Mouse (Mus musculus) CH12.LX (cell line): Measurements from ENCODE around the gene Nexn. TPM values are rescaled to one million over a fixed set of nuclear protein-coding genes. Genes with fewer than 3 reads are reported as not detected.
A peak's percentile ranks its signal among the peaks of the same experiment; 100 is the strongest.

ENCODE experiments used
- DNase-seq: peaks from one replicate; pipeline ENCODE4 v3.0.0-alpha.2; 2013; ENCODE audit errors: extremely low read depth
- H3K27ac ChIP-seq: 2 replicates; pipeline ENCODE4 v1.5.1; 2012; ENCODE audit warnings: low read depth, mild to moderate bottlenecking, control low read depth, moderate library complexity; ENCODE audit not compliant: insufficient read depth
- H3K27me3 ChIP-seq: replicated peaks from 2 replicates; pipeline ENCODE3; 2012; ENCODE audit warnings: inconsistent platforms
- H3K36me3 ChIP-seq, 2 experiments: replicated peaks in 1 of 2; 2 replicates each; pipeline versions ENCODE3 to v1.6.1; 2012; ENCODE audit warnings: inconsistent platforms in 1 of 2, low read length in 1 of 2, mild to moderate bottlenecking in 1 of 2, mixed read lengths in 1 of 2, moderate library complexity in 1 of 2; ENCODE audit not compliant: control insufficient read depth in 1 of 2, insufficient read depth in 1 of 2
- H3K4me1 ChIP-seq, 2 experiments: 2 replicates each; pipeline ENCODE4 v1.6.1; 2012; ENCODE audit warnings: inconsistent platforms in 1 of 2, moderate library complexity in 1 of 2; ENCODE audit not compliant: insufficient read depth in 2 of 2, control insufficient read depth in 1 of 2
- H3K4me2 ChIP-seq: 2 replicates; pipeline ENCODE4 v1.6.1; 2012; ENCODE audit warnings: low read depth, mild to moderate bottlenecking, control low read depth; ENCODE audit not compliant: poor library complexity, insufficient read depth, severe bottlenecking
- H3K4me3 ChIP-seq, 3 experiments: fragments of 150-350 bp in 1 of 3; sonication (generic) in 1 of 3; replicated peaks in 1 of 3; 2 replicates each; pipeline versions ENCODE3 to v1.5.1; 2011 to 2012; ENCODE audit warnings: low read depth in 2 of 3, low read length in 2 of 3, mild to moderate bottlenecking in 2 of 3, moderate library complexity in 2 of 3, control low read depth in 1 of 3, improper control_type of control experiment in 1 of 3, inconsistent platforms in 1 of 3, mixed read lengths in 1 of 3; ENCODE audit not compliant: poor library complexity in 1 of 3
- H3K79me2 ChIP-seq: replicated peaks from 2 replicates; pipeline ENCODE4 v1.6.1; 2012; ENCODE audit warnings: mild to moderate bottlenecking, moderate library complexity; ENCODE audit not compliant: control insufficient read depth, poor library complexity, insufficient read depth, severe bottlenecking; ENCODE audit errors: extremely low read depth
- H3K9ac ChIP-seq: 2 replicates; pipeline ENCODE4 v1.6.1; 2012; ENCODE audit warnings: low read depth, mild to moderate bottlenecking, control low read depth, moderate library complexity; ENCODE audit not compliant: insufficient read depth
- H3K9me3 ChIP-seq: replicated peaks from 2 replicates; pipeline ENCODE3; 2012; ENCODE audit warnings: low read length, inconsistent platforms, mixed read lengths
- BHLHE40 ChIP-seq: IDR thresholded peaks from 2 replicates; pipeline ENCODE4 v1.6.1; 2011; ENCODE audit warnings: mild to moderate bottlenecking, low read depth, low read length, improper control_type of control experiment
- CHD1 ChIP-seq: IDR thresholded peaks from 2 replicates; pipeline ENCODE4 v1.6.1; 2012; ENCODE audit warnings: low read depth, low read length, improper control_type of control experiment, inconsistent platforms
- CHD2 ChIP-seq: IDR thresholded peaks from 2 replicates; pipeline ENCODE4 v1.6.1; 2011; ENCODE audit warnings: low read length, improper control_type of control experiment
- CTCF ChIP-seq, 2 experiments: IDR thresholded peaks in 1 of 2; conservative IDR thresholded peaks in 1 of 2; 2 replicates each; pipeline ENCODE4 v1.5.1; 2011 to 2012; ENCODE audit warnings: low read depth in 2 of 2, low read length in 2 of 2, improper control_type of control experiment in 1 of 2, inconsistent platforms in 1 of 2, mild to moderate bottlenecking in 1 of 2, moderate library complexity in 1 of 2
- E2F4 ChIP-seq: IDR thresholded peaks from 2 replicates; pipeline ENCODE4 v1.6.1; 2011; ENCODE audit warnings: low read depth, low read length, improper control_type of control experiment; ENCODE audit not compliant: insufficient replicate concordance
- EP300 ChIP-seq: IDR thresholded peaks from 2 replicates; pipeline ENCODE4 v1.6.1; 2011; ENCODE audit warnings: low read length, improper control_type of control experiment
- ETS1 ChIP-seq: conservative IDR thresholded peaks from 2 replicates; pipeline ENCODE4 v1.6.1; 2012; ENCODE audit warnings: low read depth, mild to moderate bottlenecking, inconsistent platforms, low read length, improper control_type of control experiment, moderate library complexity
- HCFC1 ChIP-seq: IDR thresholded peaks from 2 replicates; pipeline ENCODE4 v1.6.1; 2012; ENCODE audit warnings: low read depth, mild to moderate bottlenecking, inconsistent platforms, low read length, improper control_type of control experiment
- IRF4 ChIP-seq: IDR thresholded peaks from 2 replicates; pipeline ENCODE4 v1.6.1; 2014; ENCODE audit warnings: low read depth, mild to moderate bottlenecking, inconsistent platforms, low read length, improper control_type of control experiment
- JUND ChIP-seq: conservative IDR thresholded peaks from 2 replicates; pipeline ENCODE4 v1.6.1; 2011; ENCODE audit warnings: low read depth, low read length, improper control_type of control experiment
- KAT2A ChIP-seq: IDR thresholded peaks from 2 replicates; pipeline ENCODE4 v1.6.1; 2012; ENCODE audit warnings: low read length, improper control_type of control experiment, inconsistent platforms; ENCODE audit not compliant: insufficient replicate concordance
- MAFK ChIP-seq: IDR thresholded peaks from 2 replicates; pipeline ENCODE4 v1.6.1; 2011; ENCODE audit warnings: low read length, improper control_type of control experiment; ENCODE audit not compliant: insufficient replicate concordance
- MAX ChIP-seq: IDR thresholded peaks from 2 replicates; pipeline ENCODE4 v1.6.1; 2011; ENCODE audit warnings: low read length, improper control_type of control experiment
- MAZ ChIP-seq: IDR thresholded peaks from 2 replicates; pipeline ENCODE4 v1.6.1; 2012; ENCODE audit warnings: low read depth, mild to moderate bottlenecking, inconsistent platforms, low read length, improper control_type of control experiment, moderate library complexity
- MEF2A ChIP-seq: IDR thresholded peaks from 2 replicates; pipeline ENCODE4 v1.6.1; 2014; ENCODE audit warnings: low read depth, mild to moderate bottlenecking, inconsistent platforms, low read length, improper control_type of control experiment, borderline replicate concordance
- MXI1 ChIP-seq: IDR thresholded peaks from 2 replicates; pipeline ENCODE4 v1.6.1; 2011; ENCODE audit warnings: mild to moderate bottlenecking, low read depth, low read length, improper control_type of control experiment
- MYC ChIP-seq: IDR thresholded peaks from 2 replicates; pipeline ENCODE4 v1.6.1; 2011; ENCODE audit warnings: low read depth, mild to moderate bottlenecking, improper control_type of control experiment, low read length
- NELFE ChIP-seq: IDR thresholded peaks from 2 replicates; pipeline ENCODE4 v1.6.1; 2011; ENCODE audit warnings: low read depth, low read length, improper control_type of control experiment
- NRF1 ChIP-seq: IDR thresholded peaks from 2 replicates; pipeline ENCODE4 v1.6.1; 2014; ENCODE audit warnings: low read depth, mild to moderate bottlenecking, inconsistent platforms, low read length, improper control_type of control experiment, moderate library complexity
- POLR2A ChIP-seq: IDR thresholded peaks from 2 replicates; pipeline ENCODE4 v1.6.1; 2011; ENCODE audit warnings: low read depth, mild to moderate bottlenecking, improper control_type of control experiment, low read length
- POLR2AphosphoS2 ChIP-seq: IDR thresholded peaks from 2 replicates; pipeline ENCODE4 v1.6.1; 2011; ENCODE audit warnings: low read depth, low read length, improper control_type of control experiment
- RAD21 ChIP-seq: IDR thresholded peaks from 2 replicates; pipeline ENCODE4 v1.6.1; 2011; ENCODE audit warnings: low read depth, mild to moderate bottlenecking, low read length, improper control_type of control experiment, moderate library complexity
- RCOR1 ChIP-seq: conservative IDR thresholded peaks from 2 replicates; pipeline ENCODE4 v1.6.1; 2012; ENCODE audit warnings: low read depth, mild to moderate bottlenecking, inconsistent platforms, low read length, improper control_type of control experiment
- SIN3A ChIP-seq: IDR thresholded peaks from 2 replicates; pipeline ENCODE4 v1.6.1; 2012; ENCODE audit warnings: low read length, improper control_type of control experiment, inconsistent platforms
- TBP ChIP-seq: conservative IDR thresholded peaks from 2 replicates; pipeline ENCODE4 v1.6.1; 2011; ENCODE audit warnings: low read depth, low read length, improper control_type of control experiment
- TCF12 ChIP-seq: IDR thresholded peaks from 2 replicates; pipeline ENCODE4 v1.6.1; 2014; ENCODE audit warnings: low read depth, mild to moderate bottlenecking, inconsistent platforms, low read length, improper control_type of control experiment
- USF1 ChIP-seq: IDR thresholded peaks from 2 replicates; pipeline ENCODE4 v1.6.1; 2014; ENCODE audit warnings: low read depth, mild to moderate bottlenecking, inconsistent platforms, low read length, improper control_type of control experiment
- ZKSCAN1 ChIP-seq: IDR thresholded peaks from 2 replicates; pipeline ENCODE4 v1.6.1; 2012; ENCODE audit warnings: low read depth, inconsistent platforms, low read length, improper control_type of control experiment, borderline replicate concordance
- ZMIZ1 ChIP-seq: IDR thresholded peaks from 2 replicates; pipeline ENCODE4 v1.6.1; 2012; ENCODE audit warnings: low read depth, mild to moderate bottlenecking, inconsistent platforms, low read length, improper control_type of control experiment
- ZNF384 ChIP-seq: IDR thresholded peaks from 2 replicates; pipeline ENCODE4 v1.6.1; 2012; ENCODE audit warnings: low read depth, low read length, improper control_type of control experiment, inconsistent platforms
- dilution Hi-C: fragments of 300-500 bp; cut with MboI; formaldehyde crosslinking; loops from 2 replicates; pipeline ENCODE4 v1.14.3; 2020; ENCODE audit warnings: low sequenced_read_pairs; ENCODE audit not compliant: extremely low pct_unique_long_range_greater_than_20kb, extremely low pct_ligation_motif_present
- in situ Hi-C: fragments of 300-500 bp; cut with MboI; formaldehyde crosslinking; loops from 3 replicates; pipeline ENCODE4 v1.14.3; 2019; ENCODE audit warnings: low sequenced_read_pairs, low pct_ligation_motif_present, low pct_unique_long_range_greater_than_20kb, mixed read lengths
- polyA plus RNA-seq: library from polyadenylated mRNA; unstranded; fragments of >175 nt; gene quantifications from 2 replicates; pipeline ENCODE4 v1.2.1, GENCODE M21; 2012; ENCODE audit warnings: low read depth; ENCODE audit not compliant: insufficient read length
- total RNA-seq, 2 experiments: library from RNA; depleted of rRNA; stranded (reverse); fragments of 300-350 nt in 1 of 2; fragments of >200 nt in 1 of 2; gene quantifications; 2 replicates each; pipeline ENCODE4 v1.2.3; 2012 to 2014

The Nexn gene
- total and polyA plus RNA-seq, 3 experiments = 0.08 to 0.17 TPM; not detected in 1

GRCm38 (mm10) chr3:152193177-152193576 lies 73.0 kb downstream of the Nexn start:
- no peak for DNase-seq
- in situ Hi-C loops (loop anchor here (5.0 kb wide), 1 partner anchor 71 kb away; no protein-coding TSS in a partner anchor), dilution Hi-C loops (no loop called here)
- H3K27me3 ChIP-seq = peaks cover 2% of the 10 kb centered on the region
- peak overlapping the region; percentile 99 for H3K9ac ChIP-seq
- peaks cover 0 to 3% of the 10 kb centered on the region in 2 experiments for H3K36me3 ChIP-seq
- peaks cover 11 to 45% of the 10 kb centered on the region in 2 experiments for H3K4me1 ChIP-seq
- H3K9me3 ChIP-seq = no peaks in the 10 kb centered on the region
- H3K79me2 ChIP-seq = peaks cover 19% of the 10 kb centered on the region
- no peak overlapping the region; the same call in 1 of the 2 replicates for H3K27ac ChIP-seq
- peak overlapping the region; percentile 62 to 70 (median 64) for H3K4me3 ChIP-seq
- peak overlapping the region; percentile 91 for H3K4me2 ChIP-seq
- TF ChIP-seq ZNF384 (peak; percentile 67), POLR2AphosphoS2 (no peak), SIN3A (0 out of 2 replicates have a peak, but pooled peaks have one; percentile 7), USF1 (no peak)

- Histone ChIP-seq H3K4me1 (peaks cover 9 to 43% of the 10 kb centered on the region in 2 experiments), H3K27ac (peak overlapping the region; percentile 14; the same call in 1 of the 2 replicates), H3K9ac (peak overlapping the region; percentile 99), H3K9me3 (no peaks in the 10 kb centered on the region), H3K36me3 (peaks cover 0 to 3% of the 10 kb centered on the region in 2 experiments), H3K79me2 (peaks cover 22% of the 10 kb centered on the region), H3K4me2 (peak overlapping the region; percentile 47), H3K4me3 (peak overlapping the region; percentile 62 to 89 (median 70)), H3K27me3 (peaks cover 2% of the 10 kb centered on the region)
- in situ Hi-C loops (loop anchor here (5.0 kb wide), 1 partner anchor 70 kb away; no protein-coding TSS in a partner anchor), dilution Hi-C loops (no loop called here)
- DNase-seq = peak; percentile 68
- TF ChIP-seq SIN3A (0 out of 2 replicates have a peak, but pooled peaks have one; percentile 27), POLR2AphosphoS2 (no peak), RAD21 (no peak), RCOR1 (no peak), NELFE (peak; percentile 55; the same call in 1 of the 2 replicates), MAZ (peak; percentile 88), JUND (no peak), CTCF (conservative IDR thresholded peaks at IDR 0.05 in 1 of 2, IDR thresholded peaks at IDR 0.05 in 1 of 2; ENCODE audit: low read depth in 2 of 2, low read length in 2 of 2) (no peak; a peak in 1 of 4 replicates), TCF12 (0 out of 2 replicates have a peak, but pooled peaks have one; percentile 44), MAFK (no peak), CHD2 (no peak), MAX (0 out of 2 replicates have a peak, but pooled peaks have one; percentile 27), ZNF384 (no peak), E2F4 (no peak), CHD1 (peak; percentile 78), ZMIZ1 (no peak), HCFC1 (peak; percentile 37), ETS1 (no peak; the same call in 1 of the 2 replicates), KAT2A (no peak), TBP (no peak; the same call in 1 of the 2 replicates), POLR2A (0 out of 2 replicates have a peak, but pooled peaks have one; percentile 1), MXI1 (peak; percentile 70), EP300 (peak; percentile 30), BHLHE40 (peak; percentile 92), ZKSCAN1 (no peak), USF1 (no peak), MYC (0 out of 2 replicates have a peak, but pooled peaks have one; percentile 35), MEF2A (no peak), IRF4 (no peak), NRF1 (no peak)
Measured at GRCm38 (mm10) chr3:152192238-152192931, 73.8 kb downstream of the Nexn start.
